Mouse (Mus musculus) urinary bladder, postnatal 10 days (tissue): Measurements from ENCODE around the gene Cd247.
"Not testable (repeated sequence)": the region's sequence is repeated elsewhere in the genome, so short reads cannot be mapped to it uniquely, and the experiment has no call there.

ENCODE experiments used
- DNase-seq: peaks from one replicate; pipeline ENCODE4 v3.0.0; 2022; ENCODE audit warnings: low spot score

Cd247 gene

GRCm38 (mm10) chr1:165788511-165788910 lies at the start of gene Cd247:
Gene Cd247 (plus strand): TSS chr1:165788681.
- DNase-seq = no peak

GRCm38 (mm10) chr1:165738985-165739384 lies 49.5 kb upstream of the Cd247 start:
- no peak for DNase-seq

GRCm38 (mm10) chr1:165741989-165742388 lies 46.5 kb upstream of the Cd247 start:
- no peak for DNase-seq

GRCm38 (mm10) chr1:165748053-165748452 lies 40.4 kb upstream of the Cd247 start:
- no peak for DNase-seq

- DNase-seq = no peak
Observed at GRCm38 (mm10) chr1:165751142-165751541, 37.3 kb upstream of the Cd247 start.

- DNase-seq = no peak
Observed at GRCm38 (mm10) chr1:165751838-165752237, 36.6 kb upstream of the Cd247 start.

- DNase-seq = no peak
Observed at GRCm38 (mm10) chr1:165754205-165754604, 34.3 kb upstream of the Cd247 start.

- DNase-seq = no peak
Observed at GRCm38 (mm10) chr1:165755194-165755593, 33.3 kb upstream of the Cd247 start.

- no peak for DNase-seq
Observed at GRCm38 (mm10) chr1:165761522-165762305, 26.8 kb upstream of the Cd247 start.

- DNase-seq = not testable (repeated sequence)
Observed at GRCm38 (mm10) chr1:165762498-165762897, 26.0 kb upstream of the Cd247 start.

- no peak for DNase-seq
Observed at GRCm38 (mm10) chr1:165762914-165763634, 25.4 kb upstream of the Cd247 start.

GRCm38 (mm10) chr1:165763635-165764372 lies 24.7 kb upstream of the Cd247 start, which contains the start of gene Creg1:
Gene Creg1 (plus strand): TSS chr1:165763746.
- DNase-seq = peak; percentile 66

- no peak for DNase-seq
Observed at GRCm38 (mm10) chr1:165764571-165764970, 23.9 kb upstream of the Cd247 start.

GRCm38 (mm10) chr1:165765041-165765440 lies 23.4 kb upstream of the Cd247 start:
- DNase-seq = no peak

GRCm38 (mm10) chr1:165765651-165766294 lies 22.7 kb upstream of the Cd247 start:
- no peak for DNase-seq

- no peak for DNase-seq
Observed at GRCm38 (mm10) chr1:165766295-165766890, 22.1 kb upstream of the Cd247 start.

GRCm38 (mm10) chr1:165768894-165769512 lies 19.5 kb upstream of the Cd247 start:
- no peak for DNase-seq

- DNase-seq = no peak
Observed at GRCm38 (mm10) chr1:165770181-165770759, 18.2 kb upstream of the Cd247 start.

GRCm38 (mm10) chr1:165771491-165771897 lies 17.0 kb upstream of the Cd247 start:
- peak; percentile 45 for DNase-seq

GRCm38 (mm10) chr1:165771998-165772397 lies 16.5 kb upstream of the Cd247 start:
- no peak for DNase-seq
